Mouse (Mus musculus) hindbrain, embryonic 12.5 days (tissue): Measurements from ENCODE around the gene Adam12. TPM values are rescaled to one million over a fixed set of nuclear protein-coding genes. Genes with fewer than 3 reads are reported as not detected.

Source experiments
- ATAC-seq: fragments of 200-750 bp; cut with Nextera tagmentation; 2 replicates; pipeline ENCODE4 v1.8.0; 2017; ENCODE audit warnings: moderate TSS enrichment; ENCODE audit not compliant: low FRiP score
- H3K27ac ChIP-seq: fragments of 300-500 bp; sonication (generic); 2 replicates; pipeline ENCODE4 v1.5.1; 2016; ENCODE audit warnings: mild to moderate bottlenecking
- H3K27me3 ChIP-seq: fragments of 300-500 bp; sonication (generic); 2 replicates; pipeline ENCODE4 v1.6.1; 2016; ENCODE audit warnings: mild to moderate bottlenecking
- H3K36me3 ChIP-seq: fragments of 300-500 bp; sonication (generic); 2 replicates; pipeline ENCODE4 v1.6.1; 2016; ENCODE audit warnings: mild to moderate bottlenecking
- H3K4me1 ChIP-seq: fragments of 300-500 bp; sonication (generic); 2 replicates; pipeline ENCODE4 v1.6.1; 2016
- H3K4me2 ChIP-seq: fragments of 300-500 bp; sonication (generic); replicated peaks from 2 replicates; pipeline ENCODE4 v1.6.1; 2016; ENCODE audit warnings: mild to moderate bottlenecking
- H3K4me3 ChIP-seq: fragments of 300-500 bp; sonication (generic); 2 replicates; pipeline ENCODE4 v1.5.1; 2016; ENCODE audit warnings: mild to moderate bottlenecking
- H3K9ac ChIP-seq: fragments of 300-500 bp; sonication (generic); 2 replicates; pipeline ENCODE4 v1.6.1; 2016; ENCODE audit warnings: mild to moderate bottlenecking, moderate library complexity
- H3K9me3 ChIP-seq: fragments of 300-500 bp; sonication (generic); replicated peaks from 2 replicates; pipeline ENCODE4 v1.6.1; 2016; ENCODE audit warnings: mild to moderate bottlenecking
- WGBS: fragments of 180-500 bp; shearing (Covaris S2); methylation state at CpG from one replicate; pipeline ENCODE4 v1.1.7; 2016; 5-methylcytosine and 5-hydroxymethylcytosine counted together
- polyA plus RNA-seq: library from polyadenylated mRNA; unstranded; fragments of >200 nt; fragmentation: Nextera tagmentation; extraction: Ambion mirVana; gene quantifications from 2 replicates; pipeline ENCODE4 v1.2.1, GENCODE M21; 2016

Adam12 gene
- polyA plus RNA-seq, 1 experiment from 2014 or later = 3.5 TPM

GRCm38 (mm10) chr7:133931481-133931880 lies 300.5 kb downstream of the Adam12 start:
- no peaks in the 10 kb centered on the region for H3K36me3 ChIP-seq
- H3K27ac ChIP-seq = no peak overlapping the region
- H3K9ac ChIP-seq = no peak overlapping the region
- no peaks in the 10 kb centered on the region for H3K9me3 ChIP-seq
- H3K4me2 ChIP-seq = no peak overlapping the region
- H3K4me3 ChIP-seq = no peak overlapping the region
- H3K27me3 ChIP-seq = no peaks in the 10 kb centered on the region
- 0 out of 2 replicates have a peak, but pooled peaks cover 2% of the 10 kb centered on the region for H3K4me1 ChIP-seq
- ATAC-seq = no peak
- WGBS = 92% methylated on average over 11 of the region's 11 CpGs

- no peak overlapping the region for H3K9ac ChIP-seq
- no peak for ATAC-seq
- no peak overlapping the region for H3K27ac ChIP-seq
- H3K36me3 ChIP-seq = no peaks in the 10 kb centered on the region
- 82% methylated on average over 3 of the region's 3 CpGs for WGBS
- no peaks in the 10 kb centered on the region for H3K27me3 ChIP-seq
- no peak overlapping the region for H3K4me3 ChIP-seq
- H3K9me3 ChIP-seq = no peaks in the 10 kb centered on the region
- H3K4me1 ChIP-seq = peaks cover 3% of the 10 kb centered on the region; the same call in 1 of the 2 replicates
- no peak overlapping the region for H3K4me2 ChIP-seq
Measured at GRCm38 (mm10) chr7:133928981-133929380, 303.0 kb downstream of the Adam12 start.

DNA sequence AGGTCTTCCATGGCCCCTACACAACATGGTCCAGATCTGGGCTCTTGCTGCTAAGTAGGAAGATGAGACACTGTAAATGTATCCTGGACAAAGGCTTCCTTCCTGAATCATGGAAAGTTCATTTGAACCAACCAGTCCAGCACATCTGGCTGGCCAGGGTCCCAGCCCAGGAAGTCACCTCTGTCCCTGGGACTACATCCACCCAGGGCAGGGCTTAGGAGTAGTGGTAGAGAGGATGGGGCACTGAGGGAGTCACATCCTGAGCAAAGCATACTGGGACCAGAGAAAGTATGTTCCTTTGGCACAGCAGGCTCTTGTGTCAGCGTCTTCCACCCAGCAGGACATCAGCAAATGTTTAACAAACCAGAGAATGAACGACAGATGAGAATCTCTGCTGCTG lies 306.2 kb downstream of the Adam12 start:
- Histone ChIP-seq H3K4me3 (no peak overlapping the region), H3K27me3 (no peaks in the 10 kb centered on the region), H3K27ac (no peak overlapping the region), H3K4me1 (peaks cover 3% of the 10 kb centered on the region; the same call in 1 of the 2 replicates), H3K9ac (no peak overlapping the region), H3K36me3 (no peaks in the 10 kb centered on the region), H3K4me2 (no peak overlapping the region), H3K9me3 (no peaks in the 10 kb centered on the region)
- 24% methylated on average over 2 of the region's 2 CpGs for WGBS
- ATAC-seq = no peak

DNA sequence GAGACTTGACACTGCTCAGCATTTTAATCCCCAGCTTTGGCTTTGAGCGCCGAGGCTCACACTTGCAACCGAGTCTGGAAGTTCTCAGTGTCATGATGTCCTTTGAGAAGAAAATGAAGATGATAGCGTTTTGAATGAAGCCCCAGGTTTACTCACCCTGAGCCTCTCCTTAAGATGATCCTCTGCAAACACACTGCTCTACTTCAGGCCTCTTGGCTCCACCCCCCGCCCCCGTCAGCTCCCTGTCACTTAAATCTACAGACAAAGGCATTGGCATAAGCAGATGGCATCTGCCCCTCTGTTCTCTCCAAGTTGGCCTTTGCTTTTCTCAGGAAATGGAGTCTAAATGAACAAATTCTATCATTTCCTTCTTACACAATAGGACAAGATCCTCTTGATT lies 308.0 kb downstream of the Adam12 start:
- WGBS = 76% methylated on average over 6 of the region's 6 CpGs
- no peak for ATAC-seq

GRCm38 (mm10) chr7:133921291-133921690 lies 310.7 kb downstream of the Adam12 start:
- ATAC-seq = no peak
- H3K27me3 ChIP-seq = no peaks in the 10 kb centered on the region
- no peaks in the 10 kb centered on the region for H3K36me3 ChIP-seq
- H3K4me3 ChIP-seq = no peak overlapping the region
- 92% methylated on average over 4 of the region's 4 CpGs for WGBS
- H3K4me1 ChIP-seq = peaks cover 6% of the 10 kb centered on the region; the same call in 1 of the 2 replicates
- H3K4me2 ChIP-seq = no peak overlapping the region
- no peaks in the 10 kb centered on the region for H3K9me3 ChIP-seq
- no peak overlapping the region for H3K27ac ChIP-seq
- H3K9ac ChIP-seq = no peak overlapping the region

More for the DNA sequence above, 308.0 kb downstream of the Adam12 start:
- H3K27me3 ChIP-seq = no peaks in the 10 kb centered on the region
- no peaks in the 10 kb centered on the region for H3K9me3 ChIP-seq
- H3K4me3 ChIP-seq = no peak overlapping the region
- H3K27ac ChIP-seq = no peak overlapping the region
- H3K9ac ChIP-seq = no peak overlapping the region
- no peak overlapping the region for H3K4me2 ChIP-seq
- no peaks in the 10 kb centered on the region for H3K36me3 ChIP-seq
- peaks cover 6% of the 10 kb centered on the region; the same call in 1 of the 2 replicates for H3K4me1 ChIP-seq

DNA sequence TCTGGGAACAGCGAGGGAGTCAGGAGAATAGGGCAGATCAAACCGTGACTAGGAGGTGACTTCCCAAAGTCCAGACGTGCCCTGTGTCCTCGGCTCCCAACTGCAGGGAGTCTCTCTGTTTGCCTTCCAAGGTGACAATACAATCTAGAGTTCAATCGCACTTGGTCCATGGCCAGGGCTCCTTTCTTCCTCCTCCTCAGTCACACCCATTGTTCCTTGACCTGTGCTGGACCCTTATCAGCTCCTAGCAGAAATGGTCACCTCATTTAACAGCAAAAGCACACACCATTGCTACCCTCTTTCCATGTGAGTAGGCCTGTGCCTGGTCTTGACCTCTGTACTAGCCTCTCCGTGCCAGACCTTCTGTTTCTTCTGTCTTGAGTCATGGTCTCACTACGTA lies 311.2 kb downstream of the Adam12 start:
- Histone ChIP-seq H3K9ac (no peak overlapping the region), H3K27me3 (no peaks in the 10 kb centered on the region)

DNA sequence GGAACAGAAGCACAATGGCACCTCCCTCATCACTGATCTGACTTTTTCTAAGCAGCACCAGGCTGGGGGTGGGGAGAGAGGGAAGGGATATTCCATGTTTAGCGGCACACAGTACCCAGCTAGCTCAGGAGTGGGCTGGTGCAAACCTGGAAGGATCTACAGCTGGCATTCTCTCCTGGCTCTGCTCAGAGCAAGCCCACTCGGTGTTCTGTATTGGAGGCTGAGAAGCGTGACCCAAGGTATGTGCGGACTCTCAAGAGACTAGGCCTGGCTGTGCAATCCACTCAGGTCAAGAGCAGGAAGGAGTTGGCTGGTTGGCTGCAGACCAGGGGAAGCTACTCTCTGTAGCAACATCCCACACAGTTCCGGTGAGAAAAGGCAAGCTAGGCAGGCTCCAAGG lies 312.0 kb downstream of the Adam12 start:
- no peak overlapping the region for H3K4me2 ChIP-seq
- no peak overlapping the region for H3K4me3 ChIP-seq
- H3K27ac ChIP-seq = no peak overlapping the region
- no peaks in the 10 kb centered on the region for H3K9me3 ChIP-seq
- no peak for ATAC-seq
- H3K27me3 ChIP-seq = no peaks in the 10 kb centered on the region
- H3K4me1 ChIP-seq = peaks cover 6% of the 10 kb centered on the region; the same call in 1 of the 2 replicates
- no peak overlapping the region for H3K9ac ChIP-seq
- H3K36me3 ChIP-seq = no peaks in the 10 kb centered on the region
- WGBS = 92% methylated on average over 5 of the region's 5 CpGs

More for the DNA sequence above, 311.2 kb downstream of the Adam12 start:
- no peak overlapping the region for H3K4me2 ChIP-seq
- H3K9me3 ChIP-seq = no peaks in the 10 kb centered on the region
- H3K4me3 ChIP-seq = no peak overlapping the region
- 83% methylated on average over 7 of the region's 7 CpGs for WGBS
- H3K4me1 ChIP-seq = peaks cover 6% of the 10 kb centered on the region; the same call in 1 of the 2 replicates
- H3K27ac ChIP-seq = no peak overlapping the region
- H3K36me3 ChIP-seq = no peaks in the 10 kb centered on the region
- no peak for ATAC-seq

DNA sequence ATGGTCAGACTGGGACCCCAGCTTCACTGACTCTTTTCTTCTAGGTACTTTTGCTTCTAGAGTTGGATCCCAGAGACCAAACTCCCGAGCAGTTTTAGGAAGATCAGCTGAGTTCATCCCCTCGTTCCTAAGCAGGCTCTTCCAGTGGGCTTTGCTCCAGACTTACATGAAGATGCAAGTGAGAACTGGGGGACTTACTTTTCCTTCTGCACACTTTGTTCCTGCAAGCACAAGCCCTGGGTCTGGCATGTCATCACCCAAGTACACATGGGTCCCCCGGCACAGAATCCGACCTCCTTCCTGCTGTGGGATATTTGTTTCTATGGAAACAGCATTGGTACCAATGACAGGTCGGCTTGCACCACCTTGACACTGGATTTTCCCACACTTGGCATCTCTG lies 312.6 kb downstream of the Adam12 start:
- Histone ChIP-seq H3K4me1 (peaks cover 6% of the 10 kb centered on the region; the same call in 1 of the 2 replicates), H3K4me2 (no peak overlapping the region), H3K4me3 (no peak overlapping the region), H3K36me3 (no peaks in the 10 kb centered on the region), H3K9me3 (no peaks in the 10 kb centered on the region), H3K27ac (no peak overlapping the region), H3K27me3 (no peaks in the 10 kb centered on the region), H3K9ac (no peak overlapping the region)
- no peak for ATAC-seq
- WGBS = 52% methylated on average over 5 of the region's 5 CpGs

DNA sequence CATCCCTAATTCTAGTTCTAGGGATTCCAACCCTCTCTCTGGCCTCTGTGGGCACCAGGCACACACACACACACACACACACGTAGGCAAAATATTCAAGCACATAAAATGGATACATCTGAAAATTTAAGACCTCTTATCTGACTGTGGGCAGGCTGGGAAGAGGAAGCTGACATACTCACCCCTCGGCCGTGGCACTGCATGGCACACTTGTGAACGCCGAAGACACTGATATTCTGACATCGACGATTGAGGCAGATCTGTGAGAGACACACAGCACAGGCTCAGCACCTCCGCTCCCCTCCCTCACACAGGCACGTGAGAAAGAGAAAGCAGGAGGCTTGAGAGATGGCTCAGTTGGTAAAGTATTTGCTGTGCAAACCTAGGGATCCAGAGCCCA lies 315.7 kb downstream of the Adam12 start:
- WGBS = 91% methylated on average over 9 of the region's 9 CpGs
- no peak overlapping the region for H3K27ac ChIP-seq
- no peak overlapping the region for H3K4me2 ChIP-seq
- no peak overlapping the region for H3K4me3 ChIP-seq
- H3K27me3 ChIP-seq = no peaks in the 10 kb centered on the region
- H3K36me3 ChIP-seq = no peaks in the 10 kb centered on the region
- H3K9ac ChIP-seq = no peak overlapping the region
- ATAC-seq = no peak
- H3K4me1 ChIP-seq = 0 out of 2 replicates have a peak, but pooled peaks cover 2% of the 10 kb centered on the region
- H3K9me3 ChIP-seq = no peaks in the 10 kb centered on the region

DNA sequence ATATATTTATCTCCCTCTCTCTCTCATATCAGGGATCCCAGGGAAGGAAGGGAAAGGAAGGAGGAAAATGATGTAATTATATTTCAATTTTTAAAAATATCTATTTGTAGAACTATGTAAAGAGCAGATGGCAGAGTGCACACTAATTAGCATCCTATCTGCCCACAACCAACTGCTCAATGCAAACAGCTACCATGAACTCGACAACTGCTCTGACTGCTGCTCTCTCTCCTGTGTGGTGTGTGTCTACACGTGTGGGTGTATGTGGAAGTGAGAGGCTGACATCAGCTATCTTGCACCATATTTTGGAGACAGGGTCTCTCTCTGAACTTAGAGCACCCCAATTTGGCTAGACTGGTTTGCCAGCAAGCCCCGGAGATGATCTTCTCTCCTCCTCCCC lies 320.1 kb downstream of the Adam12 start:
- H3K27me3 ChIP-seq = no peaks in the 10 kb centered on the region
- WGBS = 79% methylated on average over 3 of the region's 3 CpGs
- no peak overlapping the region for H3K9ac ChIP-seq
- H3K27ac ChIP-seq = no peak overlapping the region
- no peaks in the 10 kb centered on the region for H3K4me1 ChIP-seq
- H3K4me2 ChIP-seq = no peak overlapping the region
- no peak for ATAC-seq
- no peak overlapping the region for H3K4me3 ChIP-seq
- no peaks in the 10 kb centered on the region for H3K9me3 ChIP-seq
- no peaks in the 10 kb centered on the region for H3K36me3 ChIP-seq

GRCm38 (mm10) chr7:133909833-133910375 lies 322.0 kb downstream of the Adam12 start:
- H3K27ac ChIP-seq = no peak overlapping the region
- H3K36me3 ChIP-seq = no peaks in the 10 kb centered on the region
- no peak overlapping the region for H3K4me2 ChIP-seq
- H3K9me3 ChIP-seq = no peaks in the 10 kb centered on the region
- 80% methylated on average over 7 of the region's 7 CpGs for WGBS
- H3K4me1 ChIP-seq = no peaks in the 10 kb centered on the region
- no peak overlapping the region for H3K9ac ChIP-seq
- H3K4me3 ChIP-seq = no peak overlapping the region
- no peaks in the 10 kb centered on the region for H3K27me3 ChIP-seq
- no peak for ATAC-seq

DNA sequence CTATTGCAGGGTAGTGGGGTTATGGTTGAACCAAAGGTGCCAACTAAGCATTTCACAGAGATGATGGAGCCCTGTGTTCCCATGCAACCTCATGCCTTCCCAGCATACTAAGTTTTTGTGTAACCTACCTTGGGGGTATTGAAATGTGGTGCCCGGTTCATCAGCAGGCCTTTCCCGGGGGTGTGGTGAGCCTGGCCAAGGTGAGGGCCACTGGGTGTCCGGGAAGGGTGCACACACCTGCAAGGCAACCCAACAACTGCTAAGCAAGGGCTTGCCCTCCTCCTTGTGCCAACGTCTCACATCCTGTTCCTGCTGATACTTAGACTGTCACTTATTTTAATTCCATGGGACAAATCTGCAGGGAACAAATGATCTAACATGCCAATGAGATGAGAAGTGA lies 323.0 kb downstream of the Adam12 start:
- Histone ChIP-seq H3K4me1 (no peaks in the 10 kb centered on the region), H3K4me2 (no peak overlapping the region), H3K9me3 (no peaks in the 10 kb centered on the region), H3K9ac (no peak overlapping the region), H3K27ac (no peak overlapping the region), H3K36me3 (no peaks in the 10 kb centered on the region), H3K4me3 (no peak overlapping the region), H3K27me3 (no peaks in the 10 kb centered on the region)
- ATAC-seq = no peak
- 89% methylated on average over 4 of the region's 4 CpGs for WGBS

DNA sequence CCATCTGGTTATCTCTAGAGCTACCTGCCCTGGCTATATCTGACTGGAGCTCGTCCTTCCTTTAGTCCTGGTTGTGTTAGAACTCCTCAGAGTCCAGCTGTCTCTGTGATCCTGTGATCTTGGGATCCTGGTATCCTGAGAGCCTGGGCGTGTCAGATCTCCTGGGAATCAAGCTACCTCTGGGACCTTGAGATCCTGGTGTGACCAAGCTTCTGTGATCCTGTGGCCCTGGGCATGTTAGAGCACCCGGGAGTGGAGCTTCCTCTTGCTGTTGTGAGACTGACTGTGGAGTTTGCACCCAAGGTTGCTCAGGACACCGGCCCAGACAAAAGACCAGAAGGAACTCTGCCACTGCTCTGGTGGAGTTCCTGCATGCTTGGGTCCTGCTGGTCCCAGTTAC lies 332.6 kb downstream of the Adam12 start:
- Histone ChIP-seq H3K4me1 (no peaks in the 10 kb centered on the region), H3K27ac (no peak overlapping the region), H3K4me2 (no peak overlapping the region), H3K9ac (no peak overlapping the region), H3K36me3 (no peaks in the 10 kb centered on the region), H3K27me3 (no peaks in the 10 kb centered on the region), H3K9me3 (no peaks in the 10 kb centered on the region), H3K4me3 (no peak overlapping the region)
- WGBS = 88% methylated on average over 4 of the region's 4 CpGs
- no peak for ATAC-seq
